Mouse (Mus musculus) olfactory bulb, adult 2 months (tissue): Measurements from ENCODE around the gene Elovl5. TPM values are rescaled to one million over a fixed set of nuclear protein-coding genes. Genes with fewer than 3 reads are reported as not detected.

Experiments
- H3K27ac ChIP-seq: fragments of 200-500 bp; 2 replicates; pipeline ENCODE4 v1.5.1; 2012; ENCODE audit warnings: low read depth, low read length; ENCODE audit not compliant: insufficient read depth
- H3K4me1 ChIP-seq: fragments of 200-500 bp; 2 replicates; pipeline ENCODE4 v1.6.1; 2012; ENCODE audit warnings: low read length; ENCODE audit not compliant: control insufficient read depth, insufficient read depth
- H3K4me3 ChIP-seq: fragments of 200-500 bp; 2 replicates; pipeline ENCODE4 v1.5.1; 2012; ENCODE audit warnings: mild to moderate bottlenecking, low read depth, low read length, moderate library complexity; ENCODE audit not compliant: insufficient read depth
- CTCF ChIP-seq: fragments of 200-500 bp; IDR thresholded peaks from 2 replicates; pipeline ENCODE4 v1.5.1; 2012; ENCODE audit warnings: low read depth, mild to moderate bottlenecking, low read length, moderate library complexity; ENCODE audit not compliant: insufficient read depth
- POLR2A ChIP-seq: fragments of 200-500 bp; IDR thresholded peaks from 2 replicates; pipeline ENCODE4 v1.6.1; 2012; ENCODE audit warnings: mild to moderate bottlenecking, low read depth, low read length, moderate library complexity; ENCODE audit not compliant: insufficient read depth
- WGBS: fragments of 180-500 bp; shearing (Covaris S2); methylation state at CpG from one replicate; pipeline ENCODE4 v1.1.7; 2018; 5-methylcytosine and 5-hydroxymethylcytosine counted together
- polyA plus RNA-seq: library from polyadenylated mRNA; stranded (reverse); fragments of >200 nt; gene quantifications from 2 replicates; pipeline ENCODE4 v1.2.4, GENCODE M21; 2012; ENCODE audit warnings: low replicate concordance; ENCODE audit not compliant: missing spikeins, insufficient read depth, insufficient read length

Elovl5 gene
- polyA plus RNA-seq, 1 experiment = 644 TPM

GRCm38 (mm10) chr9:78010707-78011106 is 93.5 kb downstream of the Elovl5 start:
- WGBS = 81% methylated on average over 10 of the region's 10 CpGs
- Histone ChIP-seq H3K27ac (no peak overlapping the region), H3K4me1 (peaks cover 6% of the 10 kb centered on the region), H3K4me3 (no peak overlapping the region)
- TF ChIP-seq POLR2A = no peak
- no peak for TF ChIP-seq CTCF

- no peak overlapping the region for H3K4me3 ChIP-seq
- TF ChIP-seq POLR2A (no peak), CTCF (no peak)
- H3K4me1 ChIP-seq = peaks cover 4% of the 10 kb centered on the region; the same call in 1 of the 2 replicates
- WGBS = 82% methylated on average over 4 of the region's 4 CpGs
- H3K27ac ChIP-seq = no peak overlapping the region
These were observed 94.9 kb downstream of the Elovl5 start for GRCm38 (mm10) chr9:78012066-78012465.

GRCm38 (mm10) chr9:78012681-78013080 is 95.5 kb downstream of the Elovl5 start:
- WGBS = 96% methylated on average over 5 of the region's 5 CpGs
- TF ChIP-seq CTCF (no peak), POLR2A (no peak)
- Histone ChIP-seq H3K4me3 (no peak overlapping the region), H3K4me1 (peaks cover 4% of the 10 kb centered on the region; the same call in 1 of the 2 replicates), H3K27ac (no peak overlapping the region)

- H3K4me3 ChIP-seq = no peak overlapping the region
- TF ChIP-seq CTCF (no peak), POLR2A (no peak)
- H3K27ac ChIP-seq = no peak overlapping the region
- H3K4me1 ChIP-seq = peaks cover 4% of the 10 kb centered on the region; the same call in 1 of the 2 replicates
- 90% methylated on average over 1 of the region's 1 CpGs for WGBS
These were observed 96.6 kb downstream of the Elovl5 start for GRCm38 (mm10) chr9:78013813-78014212.

- Histone ChIP-seq H3K4me3 (no peak overlapping the region), H3K4me1 (peaks cover 4% of the 10 kb centered on the region; the same call in 1 of the 2 replicates), H3K27ac (no peak overlapping the region)
- TF ChIP-seq POLR2A (no peak), CTCF (no peak)
- WGBS = 92% methylated on average over 7 of the region's 7 CpGs
These were observed 98.7 kb downstream of the Elovl5 start for GRCm38 (mm10) chr9:78015816-78016215.

GRCm38 (mm10) chr9:78016288-78016687 is 99.1 kb downstream of the Elovl5 start:
- TF ChIP-seq CTCF = no peak
- no peak for TF ChIP-seq POLR2A
- 29% methylated on average over 15 of the region's 15 CpGs for whole genome bisulfite sequencing
- Histone ChIP-seq H3K4me3 (no peak overlapping the region), H3K4me1 (peaks cover 4% of the 10 kb centered on the region; the same call in 1 of the 2 replicates), H3K27ac (no peak overlapping the region)

- peaks cover 9% of the 10 kb centered on the region for H3K4me1 ChIP-seq
- no peak for TF ChIP-seq POLR2A
- no peak for TF ChIP-seq CTCF
- no peak overlapping the region for H3K27ac ChIP-seq
- 61% methylated on average over 9 of the region's 9 CpGs for WGBS
- H3K4me3 ChIP-seq = no peak overlapping the region
These were observed 104.1 kb downstream of the Elovl5 start for GRCm38 (mm10) chr9:78021256-78021655.

GRCm38 (mm10) chr9:78022187-78022945 is 105.2 kb downstream of the Elovl5 start:
- 68% methylated on average over 8 of the region's 8 CpGs for WGBS

GRCm38 (mm10) chr9:78024823-78025222 is 107.7 kb downstream of the Elovl5 start:
- no peak for TF ChIP-seq POLR2A
- TF ChIP-seq CTCF = no peak
- Histone ChIP-seq H3K27ac (no peak overlapping the region), H3K4me3 (no peak overlapping the region), H3K4me1 (peaks cover 5% of the 10 kb centered on the region; the same call in 1 of the 2 replicates)
- WGBS = 12% methylated on average over 3 of the region's 3 CpGs

More at GRCm38 (mm10) chr9:78022187-78022945, 105.2 kb downstream of the Elovl5 start:
- TF ChIP-seq CTCF = no peak
- TF ChIP-seq POLR2A = no peak
- H3K27ac ChIP-seq = no peak overlapping the region
- H3K4me1 ChIP-seq = peaks cover 5% of the 10 kb centered on the region; the same call in 1 of the 2 replicates
- H3K4me3 ChIP-seq = no peak overlapping the region
